Mouse (Mus musculus): ENCODE measurements around the gene Olfr1233.

The Olfr1233 gene

DNA sequence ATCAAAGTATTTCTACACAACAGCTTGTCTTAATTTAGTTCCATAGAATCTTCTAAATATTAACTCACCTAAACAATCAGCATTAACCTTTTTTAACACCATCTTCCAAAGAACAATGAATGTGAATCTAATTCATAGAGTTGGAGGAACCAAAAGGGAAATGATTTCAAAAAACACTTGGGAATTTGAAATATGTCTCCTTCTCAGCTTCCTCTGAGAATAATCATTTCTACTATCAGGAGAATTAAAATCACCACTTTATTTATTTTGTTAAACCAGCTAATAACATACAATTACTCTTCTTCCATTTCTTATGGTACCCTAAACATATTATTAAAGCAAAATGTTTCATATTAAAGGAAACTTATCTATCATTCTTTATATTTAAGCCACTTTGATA lies at the start of gene Olfr1233:
Gene Olfr1233 (minus strand): TSS at position 101 of the 400 bp plus-strand sequence.
- no peak for DNase-seq (ENCODE audit: low spot score)

DNA sequence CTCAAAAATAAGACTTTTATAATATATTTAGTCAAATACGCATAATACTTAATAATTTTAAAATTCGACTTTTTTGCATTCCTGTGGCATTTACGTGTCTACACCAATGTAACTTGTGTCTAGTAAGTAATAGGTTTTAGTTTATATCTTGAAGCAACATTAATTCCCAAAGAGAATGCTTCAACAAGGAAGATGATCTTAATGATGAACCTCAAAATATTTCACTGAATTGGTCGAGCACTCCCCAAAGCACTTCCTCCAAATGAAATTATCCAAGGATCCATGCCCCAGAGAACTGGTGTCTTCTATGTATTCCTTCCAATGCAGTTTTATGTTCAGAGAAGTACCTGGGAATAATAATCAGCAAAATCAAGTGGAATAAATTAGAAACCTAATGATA lies 22.6 kb upstream of the Olfr1233 start, which contains the start of gene Olfr1234:
Gene Olfr1234 (minus strand): TSS at position 101 of the 400 bp plus-strand sequence.
- DNase-seq (ENCODE audit: low spot score), result no peak

DNA sequence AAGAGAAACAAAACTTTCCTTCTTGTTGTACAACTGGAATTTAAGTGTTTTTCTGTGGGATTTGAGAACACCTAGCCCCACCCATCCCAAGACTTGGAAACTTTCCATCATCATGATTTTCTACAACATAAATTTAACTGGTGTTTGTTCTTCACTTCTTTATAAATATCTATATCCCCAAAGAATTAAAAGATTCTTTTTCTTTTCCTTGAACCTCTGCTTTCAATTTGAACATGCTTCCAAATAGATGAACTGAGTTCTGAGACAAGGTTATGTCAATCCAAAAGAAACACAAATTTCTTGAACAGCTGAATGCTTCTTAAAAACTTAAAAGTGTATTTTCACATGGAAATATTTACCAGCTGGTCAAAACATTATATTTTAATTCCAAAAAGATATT lies 12.6 kb downstream of the Olfr1233 start, which contains the start of gene Olfr1232:
Gene Olfr1232 (minus strand): TSS at position 101 of the 400 bp plus-strand sequence.
- no peak for DNase-seq (ENCODE audit: low spot score)

DNA sequence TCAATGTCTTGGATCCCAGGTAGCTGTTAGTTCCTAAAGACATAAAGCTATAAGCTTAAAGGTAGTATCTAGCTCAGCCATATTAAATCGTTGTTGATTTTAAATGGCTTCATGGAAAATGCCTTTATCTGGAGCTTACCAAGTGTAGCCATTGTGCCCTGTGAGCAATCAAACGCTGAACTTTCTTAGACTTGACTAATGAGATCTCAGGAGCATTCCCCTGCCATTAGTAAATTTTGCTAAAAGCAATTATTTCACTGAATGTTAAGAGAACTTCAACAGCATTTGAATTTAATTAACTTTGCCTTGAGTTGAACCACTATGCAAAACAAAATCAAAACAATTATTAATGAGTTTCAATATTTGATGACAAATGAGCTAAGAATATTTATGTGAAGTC lies 35.2 kb downstream of the Olfr1233 start, which contains the start of gene Olfr1231:
Gene Olfr1231 (minus strand): TSS at position 101 of the 400 bp plus-strand sequence.
- no peak for DNase-seq (ENCODE audit: low spot score)

DNA sequence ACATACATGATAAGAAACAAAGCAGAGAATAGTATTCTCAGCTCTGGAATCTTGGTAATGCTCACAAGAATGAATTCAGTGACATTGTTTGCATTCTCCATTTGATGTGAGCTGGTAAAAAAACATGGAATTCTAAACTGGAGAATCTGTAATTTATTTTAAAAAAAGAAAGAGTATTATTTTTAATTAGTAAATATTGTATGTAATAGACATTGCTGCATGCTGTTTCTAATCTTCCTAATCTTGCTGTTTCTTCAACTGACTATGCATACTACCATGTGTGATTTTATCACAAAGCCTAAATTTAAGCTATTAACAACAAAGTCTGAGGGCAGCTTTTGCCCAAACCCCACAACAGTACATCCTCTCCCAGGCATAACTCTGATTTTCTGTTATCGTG lies 45.0 kb downstream of the Olfr1233 start, which contains the start of gene Olfr1230:
Gene Olfr1230 (minus strand): TSS at position 101 of the 400 bp plus-strand sequence.
- DNase-seq (ENCODE audit: low spot score), result no peak

DNA sequence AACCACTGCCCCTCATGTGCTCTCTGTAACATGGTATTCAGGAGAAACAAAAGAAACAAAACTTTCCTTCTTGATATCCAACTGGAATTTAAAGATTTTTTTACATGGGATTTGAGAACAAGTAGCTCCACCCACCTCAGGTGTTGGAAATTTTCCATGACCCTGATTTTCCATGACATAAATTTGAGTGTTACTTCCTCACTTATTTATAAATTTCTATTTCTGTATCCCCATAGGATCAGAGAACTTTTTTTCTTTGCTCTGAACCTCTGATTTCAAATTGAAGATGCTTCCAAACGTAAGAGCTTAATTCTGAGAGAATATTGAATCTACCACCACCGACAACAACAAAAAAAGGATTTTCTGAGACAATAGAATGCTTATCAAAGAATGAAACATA lies 54.3 kb downstream of the Olfr1233 start, which contains the start of gene Olfr1229:
Gene Olfr1229 (minus strand): TSS at position 101 of the 400 bp plus-strand sequence.
- no peak for DNase-seq (ENCODE audit: low spot score)
